ENCODE assay signal across 25 mouse cellular contexts in genomic region chr2:160630872-160631597, GRCm38 (mm10). TPM values are rescaled to one million over a fixed set of nuclear protein-coding genes. Genes with fewer than 3 reads are reported as not detected.
DNase-seq lines count a peak whose midpoint lies in the region; ATAC-seq and TF ChIP-seq lines count a peak whose summit lies in the region.
"Had no signal": no experiment of that assay in that cellular context is flagged by ENCODE, and none has a peak within 500 bp of the region (broad histone marks: within the 10 kb centered on the region; RNA-seq: fewer than 3 reads in every experiment).

No protein-coding gene starts in this region.

- H3K9me3 ChIP-seq in embryonic facial prominence, embryonic 14.5 days (ENCODE audit: control insufficient read depth, low read length) = no peaks in the 10 kb centered on the region
- H3K9me3 ChIP-seq in embryonic facial prominence, embryonic 10.5 days = no peaks in the 10 kb centered on the region
- no peaks in the 10 kb centered on the region for H3K9me3 ChIP-seq in limb, embryonic 14.5 days (ENCODE audit: control insufficient read depth, low read length)
- H3K9me3 ChIP-seq in limb, embryonic 10.5 days (replicated peaks) = no peaks in the 10 kb centered on the region
- H3K9me3 ChIP-seq in embryonic facial prominence, embryonic 15.5 days (replicated peaks) = no peaks in the 10 kb centered on the region
- no peaks in the 10 kb centered on the region for H3K9me3 ChIP-seq in liver, embryonic 14.5 days (ENCODE audit: control insufficient read depth, low read length)
- peaks cover 5% of the 10 kb centered on the region; the same call in 1 of the 2 replicates for H3K9me3 ChIP-seq in kidney, embryonic 16.5 days (ENCODE audit: low read length)
- H3K9me3 ChIP-seq: embryonic facial prominence, embryonic 12.5 days; heart, embryonic 13.5 days; hindbrain, embryonic 13.5 days; liver, embryonic 15.5 days; midbrain, embryonic 13.5 days had no signal

- no peak overlapping the region for H3K4me2 ChIP-seq in embryonic facial prominence, embryonic 14.5 days (ENCODE audit: low read depth, low read length)
- no peak overlapping the region for H3K4me2 ChIP-seq in limb, embryonic 14.5 days (replicated peaks; ENCODE audit: low read depth, low read length, severe bottlenecking)
- H3K4me2 ChIP-seq in embryonic facial prominence, embryonic 15.5 days (replicated peaks) = no peak overlapping the region
- no peak overlapping the region for H3K4me2 ChIP-seq in liver, embryonic 14.5 days (ENCODE audit: low read depth)
- no peak overlapping the region for H3K4me2 ChIP-seq in kidney, embryonic 16.5 days (replicated peaks; ENCODE audit: low read depth, low read length)
- H3K4me2 ChIP-seq: embryonic facial prominence, embryonic 12.5 days; heart, embryonic 13.5 days; hindbrain, embryonic 13.5 days; liver, embryonic 15.5 days; midbrain, embryonic 13.5 days had no signal

- no peak overlapping the region for H3K27ac ChIP-seq in embryonic facial prominence, embryonic 14.5 days (replicated peaks; ENCODE audit: low read depth, low read length)
- no peak overlapping the region for H3K27ac ChIP-seq in embryonic facial prominence, embryonic 10.5 days (replicated peaks)
- H3K27ac ChIP-seq in limb, embryonic 14.5 days (replicated peaks; ENCODE audit: low read depth, low read length) = no peak overlapping the region
- H3K27ac ChIP-seq in limb, embryonic 10.5 days = no peak overlapping the region
- peak overlapping the region; percentile 39 for H3K27ac ChIP-seq in embryonic facial prominence, embryonic 15.5 days (replicated peaks)
- no peak overlapping the region for H3K27ac ChIP-seq in liver, embryonic 14.5 days
- H3K27ac ChIP-seq in kidney, adult 2 months (ENCODE audit: insufficient read depth, low read depth, low read length) = no peak overlapping the region
- no peak overlapping the region for H3K27ac ChIP-seq in kidney, embryonic 16.5 days (ENCODE audit: low read length)
- H3K27ac ChIP-seq: embryonic facial prominence, embryonic 12.5 days; heart, embryonic 13.5 days; hindbrain, embryonic 13.5 days; liver, embryonic 15.5 days; midbrain, embryonic 13.5 days had no signal

- no peaks in the 10 kb centered on the region for H3K27me3 ChIP-seq in embryonic facial prominence, embryonic 14.5 days (replicated peaks; ENCODE audit: control insufficient read depth, insufficient read depth, low read length)
- H3K27me3 ChIP-seq in embryonic facial prominence, embryonic 10.5 days (replicated peaks; ENCODE audit: low read depth, poor library complexity, severe bottlenecking) = no peaks in the 10 kb centered on the region
- H3K27me3 ChIP-seq in limb, embryonic 14.5 days (ENCODE audit: control insufficient read depth, insufficient read depth, low read length) = no peaks in the 10 kb centered on the region
- H3K27me3 ChIP-seq in limb, embryonic 10.5 days (ENCODE audit: low read depth, poor library complexity, severe bottlenecking) = no peaks in the 10 kb centered on the region
- H3K27me3 ChIP-seq in embryonic facial prominence, embryonic 15.5 days = no peaks in the 10 kb centered on the region
- no peaks in the 10 kb centered on the region for H3K27me3 ChIP-seq in liver, embryonic 14.5 days (ENCODE audit: control insufficient read depth, insufficient read depth, low read length)
- no peaks in the 10 kb centered on the region for H3K27me3 ChIP-seq in kidney, adult 2 months (replicated peaks; ENCODE audit: control insufficient read depth, insufficient read depth, low read length)
- no peaks in the 10 kb centered on the region for H3K27me3 ChIP-seq in kidney, embryonic 16.5 days (ENCODE audit: insufficient read depth, low read length)
- H3K27me3 ChIP-seq: embryonic facial prominence, embryonic 12.5 days; heart, embryonic 13.5 days; hindbrain, embryonic 13.5 days; liver, embryonic 15.5 days; midbrain, embryonic 13.5 days had no signal

- H3K36me3 ChIP-seq in embryonic facial prominence, embryonic 14.5 days (ENCODE audit: control insufficient read depth, insufficient read depth, low read length) = no peaks in the 10 kb centered on the region
- H3K36me3 ChIP-seq in embryonic facial prominence, embryonic 10.5 days (replicated peaks) = no peaks in the 10 kb centered on the region
- no peaks in the 10 kb centered on the region for H3K36me3 ChIP-seq in limb, embryonic 14.5 days (ENCODE audit: control insufficient read depth, insufficient read depth, low read length)
- H3K36me3 ChIP-seq in limb, embryonic 10.5 days = no peaks in the 10 kb centered on the region
- no peaks in the 10 kb centered on the region for H3K36me3 ChIP-seq in embryonic facial prominence, embryonic 15.5 days
- no peaks in the 10 kb centered on the region for H3K36me3 ChIP-seq in liver, embryonic 14.5 days (replicated peaks; ENCODE audit: control insufficient read depth, insufficient read depth, low read depth)
- H3K36me3 ChIP-seq in kidney, adult 2 months (ENCODE audit: control insufficient read depth, insufficient read depth, low read length) = no peaks in the 10 kb centered on the region
- H3K36me3 ChIP-seq in kidney, embryonic 16.5 days (ENCODE audit: insufficient read depth, low read length) = no peaks in the 10 kb centered on the region
- H3K36me3 ChIP-seq: embryonic facial prominence, embryonic 12.5 days; heart, embryonic 13.5 days; hindbrain, embryonic 13.5 days; liver, embryonic 15.5 days; midbrain, embryonic 13.5 days had no signal

- ATAC-seq in embryonic facial prominence, embryonic 14.5 days (ENCODE audit: low read depth) = peak; percentile 47
- ATAC-seq in limb, embryonic 14.5 days (ENCODE audit: low FRiP score, low read depth) = no peak
- ATAC-seq in embryonic facial prominence, embryonic 15.5 days (ENCODE audit: insufficient number of reproducible peaks, low FRiP score, low TSS enrichment, low read depth) = peak; percentile 54
- peak; percentile 46; the same call in 1 of the 2 replicates for ATAC-seq in liver, embryonic 14.5 days (ENCODE audit: insufficient read depth)
- no peak for ATAC-seq in kidney, embryonic 16.5 days (ENCODE audit: low FRiP score, low TSS enrichment)
- ATAC-seq: activated CD4-positive, CD25-positive, alpha-beta regulatory T cell, adult 4 months; forebrain, embryonic 14.5 days; midbrain, embryonic 13.5 days had no signal

- no peak overlapping the region for H3K9ac ChIP-seq in embryonic facial prominence, embryonic 14.5 days (ENCODE audit: low read depth, low read length)
- H3K9ac ChIP-seq in limb, embryonic 14.5 days (ENCODE audit: low read depth, low read length, severe bottlenecking) = no peak overlapping the region
- no peak overlapping the region for H3K9ac ChIP-seq in embryonic facial prominence, embryonic 15.5 days
- no peak overlapping the region for H3K9ac ChIP-seq in liver, embryonic 14.5 days (replicated peaks)
- H3K9ac ChIP-seq in kidney, embryonic 16.5 days (replicated peaks; ENCODE audit: low read length) = no peak overlapping the region
- H3K9ac ChIP-seq: embryonic facial prominence, embryonic 12.5 days; heart, embryonic 13.5 days; hindbrain, embryonic 13.5 days; liver, embryonic 15.5 days; midbrain, embryonic 13.5 days had no signal

- peak; percentile 75 for DNase-seq in embryonic facial prominence, embryonic 14.5 days (ENCODE audit: low spot score)
- no peak for DNase-seq in embryonic facial prominence, embryonic 10.5 days (ENCODE audit: low spot score)
- peak; percentile 41 for DNase-seq in limb, embryonic 14.5 days (ENCODE audit: low spot score)
- DNase-seq in limb, embryonic 10.5 days (ENCODE audit: low spot score) = no peak
- DNase-seq in liver, embryonic 14.5 days (ENCODE audit: low read depth in 3 of 3, low spot score in 3 of 3) = no peak
- no peak for DNase-seq in kidney, adult 2 months
- DNase-seq: adrenal gland, postnatal 10 days; cerebellum, adult 18-20 months; cerebellum, postnatal 14 days; heart, postnatal 36 days; kidney, adult 8-10 months; kidney, postnatal 25 days; lung, postnatal 10 days; right cerebral cortex, postnatal 14 days; spleen, adult 18-20 months; thymus, postnatal 14 days had no signal

- 75% methylated on average over 9 of the region's 9 CpGs for WGBS in embryonic facial prominence, embryonic 14.5 days
- 86% methylated on average over 9 of the region's 9 CpGs for WGBS in embryonic facial prominence, embryonic 10.5 days
- WGBS in limb, embryonic 14.5 days = 65% methylated on average over 9 of the region's 9 CpGs
- WGBS in limb, embryonic 10.5 days = 89% methylated on average over 9 of the region's 9 CpGs
- 72% methylated on average over 9 of the region's 9 CpGs for WGBS in embryonic facial prominence, embryonic 15.5 days
- 74% methylated on average over 9 of the region's 9 CpGs for WGBS in liver, embryonic 14.5 days (ENCODE audit: insufficient replicate concordance)
- 78% methylated on average over 9 of the region's 9 CpGs for WGBS in kidney, adult 2 months
- 73% methylated on average over 9 of the region's 9 CpGs for WGBS in kidney, embryonic 16.5 days

- TF ChIP-seq EP300 in liver, embryonic 14.5 days (IDR thresholded peaks at IDR 0.05; ENCODE audit: low read depth) = no peak

- H3K4me1 ChIP-seq in embryonic facial prominence, embryonic 14.5 days (ENCODE audit: control insufficient read depth, insufficient read depth, low read length) = no peaks in the 10 kb centered on the region
- no peaks in the 10 kb centered on the region for H3K4me1 ChIP-seq in embryonic facial prominence, embryonic 10.5 days
- no peaks in the 10 kb centered on the region for H3K4me1 ChIP-seq in limb, embryonic 14.5 days (ENCODE audit: control insufficient read depth, insufficient read depth, low read length)
- no peaks in the 10 kb centered on the region for H3K4me1 ChIP-seq in limb, embryonic 10.5 days
- H3K4me1 ChIP-seq in embryonic facial prominence, embryonic 15.5 days = no peaks in the 10 kb centered on the region
- peaks cover 9 to 17% of the 10 kb centered on the region in 2 experiments for H3K4me1 ChIP-seq in liver, embryonic 14.5 days (replicated peaks; ENCODE audit: control insufficient read depth in 2 of 2, insufficient read depth in 2 of 2, low read length in 1 of 2)
- H3K4me1 ChIP-seq in kidney, adult 2 months (ENCODE audit: control insufficient read depth, insufficient read depth, low read length) = no peaks in the 10 kb centered on the region
- no peaks in the 10 kb centered on the region for H3K4me1 ChIP-seq in kidney, embryonic 16.5 days (ENCODE audit: insufficient read depth, low read length)
- H3K4me1 ChIP-seq: embryonic facial prominence, embryonic 12.5 days; heart, embryonic 13.5 days; hindbrain, embryonic 13.5 days; midbrain, embryonic 13.5 days had no signal

- no peak overlapping the region for H3K4me3 ChIP-seq in embryonic facial prominence, embryonic 14.5 days (ENCODE audit: low read depth, low read length)
- H3K4me3 ChIP-seq in embryonic facial prominence, embryonic 10.5 days = no peak overlapping the region
- H3K4me3 ChIP-seq in limb, embryonic 14.5 days (replicated peaks; ENCODE audit: low read length) = no peak overlapping the region
- H3K4me3 ChIP-seq in limb, embryonic 10.5 days = no peak overlapping the region
- no peak overlapping the region for H3K4me3 ChIP-seq in embryonic facial prominence, embryonic 15.5 days (replicated peaks)
- H3K4me3 ChIP-seq in liver, embryonic 14.5 days (ENCODE audit: insufficient read depth in 1 of 2, low read depth in 2 of 2, low read length in 2 of 2) = no peak overlapping the region
- no peak overlapping the region for H3K4me3 ChIP-seq in kidney, adult 2 months (ENCODE audit: insufficient read depth, low read depth, low read length)
- no peak overlapping the region for H3K4me3 ChIP-seq in kidney, embryonic 16.5 days (ENCODE audit: low read length)
- H3K4me3 ChIP-seq: embryonic facial prominence, embryonic 12.5 days; heart, embryonic 13.5 days; hindbrain, embryonic 13.5 days; liver, embryonic 15.5 days; midbrain, embryonic 13.5 days had no signal

- no peak for TF ChIP-seq CTCF in liver, embryonic 14.5 days (IDR thresholded peaks at IDR 0.05; ENCODE audit: low read depth)
- no peak for TF ChIP-seq CTCF in kidney, adult 2 months (conservative IDR thresholded peaks at IDR 0.05; ENCODE audit: insufficient read depth, insufficient read length, low read depth, low read length)

- no peak for TF ChIP-seq POLR2A in limb, embryonic 14.5 days (IDR thresholded peaks at IDR 0.05; ENCODE audit: borderline replicate concordance, extremely low read depth, insufficient read depth, insufficient read length)
- TF ChIP-seq POLR2A in kidney, adult 2 months (IDR thresholded peaks at IDR 0.05; ENCODE audit: low read depth, low read length) = no peak

RNA-seq across cellular contexts. Expression of gene Top1, which starts 14.7 kb away (rescaled TPM):
- 63.6 and 64.0 TPM in 2 replicates for polyA plus RNA-seq in embryonic facial prominence, embryonic 14.5 days (2014; fragmentation: Nextera tagmentation; extraction: Ambion mirVana)
- 115 and 117 TPM in 2 replicates for polyA plus RNA-seq in embryonic facial prominence, embryonic 10.5 days (2016; fragmentation: Nextera tagmentation; extraction: Ambion mirVana)
- 35.2 and 46.1 TPM in 2 replicates for polyA plus RNA-seq in limb, embryonic 14.5 days (2012; rRNA removed)
- polyA plus RNA-seq in limb, embryonic 14.5 days (2014; fragmentation: Nextera tagmentation; extraction: Ambion mirVana) = 65.1 and 74.4 TPM in 2 replicates
- 96.6 and 107 TPM in 2 replicates for polyA plus RNA-seq in limb, embryonic 10.5 days (2016; fragmentation: Nextera tagmentation; extraction: Ambion mirVana)
- 69.8 and 71.7 TPM in 2 replicates for polyA plus RNA-seq in embryonic facial prominence, embryonic 15.5 days (2015; fragmentation: Nextera tagmentation; extraction: Ambion mirVana)
- 17.9 and 33.6 TPM in 2 replicates for polyA plus RNA-seq in liver, embryonic 14.5 days (2012; rRNA removed)
- 51.2 and 58.0 TPM in 2 replicates for polyA plus RNA-seq in liver, embryonic 14.5 days (2014; fragmentation: Nextera tagmentation; extraction: Ambion mirVana)
- 7.0 and 9.2 TPM in 2 replicates for polyA plus RNA-seq in kidney, adult 2 months (2012; rRNA removed)
- 67.7 and 89.9 TPM in 2 replicates for polyA plus RNA-seq in kidney, embryonic 16.5 days (2015; fragmentation: Nextera tagmentation; extraction: Ambion mirVana)

Comparison
In these comparisons a context has a peak if more than half of its experiments do, and no peak if none do; other contexts are left out.
1. DNase-seq: peak in embryonic facial prominence, embryonic 14.5 days (single experiment) and limb, embryonic 14.5 days (single experiment); none in embryonic facial prominence, embryonic 10.5 days (single experiment), limb, embryonic 10.5 days (single experiment), liver, embryonic 14.5 days (0 of 3) and kidney, adult 2 months (single experiment).
2. ATAC-seq: peak in embryonic facial prominence, embryonic 14.5 days (single experiment), embryonic facial prominence, embryonic 15.5 days (single experiment) and liver, embryonic 14.5 days (single experiment); none in limb, embryonic 14.5 days (single experiment) and kidney, embryonic 16.5 days (single experiment).